Mouse (Mus musculus) megakaryocyte, embryonic 14.5 days (primary cell): Measurements from ENCODE around the gene Dad1.

Experiments used
- FLI1 ChIP-seq: IDR thresholded peaks from 2 replicates; pipeline ENCODE4 v1.6.1; 2012; ENCODE audit warnings: low read length, inconsistent platforms, mixed read lengths
- GATA1 ChIP-seq: IDR thresholded peaks from 3 replicates; pipeline ENCODE4 v1.6.1; 2012; ENCODE audit warnings: mixed read lengths, low read length, inconsistent platforms, borderline replicate concordance

GRCm38 (mm10) chr14:54207924-54208323, 46.0 kb downstream of the Dad1 start:
- no peak for TF ChIP-seq GATA1
- TF ChIP-seq FLI1 = no peak
